Mouse (Mus musculus): ENCODE data around the gene Scamp1.

DNA sequence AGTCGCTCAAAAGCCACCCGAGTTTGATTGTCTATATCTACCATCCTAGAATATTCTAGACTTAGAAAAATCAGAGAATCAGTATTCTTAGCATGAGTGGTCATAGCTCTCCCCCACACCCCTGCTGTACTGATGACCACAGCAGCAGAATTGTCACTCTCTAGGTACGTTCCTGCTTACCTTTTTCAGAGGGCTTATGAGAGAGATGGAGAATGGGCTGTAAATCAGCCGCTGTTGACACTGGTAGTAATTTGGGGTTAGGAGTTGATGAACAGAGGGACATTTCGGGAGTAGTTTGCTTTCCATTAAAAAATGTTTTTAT lies 21.3 kb upstream of the Scamp1 start:
- no peak for TF ChIP-seq CTCF (IDR thresholded peaks at IDR 0.05; ENCODE audit: control insufficient read depth, insufficient read depth, insufficient replicate concordance, low read depth, low read length)
- no peak for TF ChIP-seq POLR2A (IDR thresholded peaks at IDR 0.05; ENCODE audit: control insufficient read depth, low read depth, low read length)
